Mouse (Mus musculus) liver, embryonic 16.5 days (tissue): Measurements from ENCODE around the gene Lcn3. TPM values are rescaled to one million over a fixed set of nuclear protein-coding genes. Genes with fewer than 3 reads are reported as not detected.
"Not testable (repeated sequence)": the region's sequence is repeated elsewhere in the genome, so short reads cannot be mapped to it uniquely, and the experiment has no call there.

ENCODE experiments used
- ATAC-seq: fragments of 200-750 bp; cut with Nextera tagmentation; 2 replicates; pipeline ENCODE4 v1.8.0; 2017; ENCODE audit warnings: low read depth, mild to moderate bottlenecking, moderate number of reproducible peaks, moderate library complexity
- H3K27ac ChIP-seq: fragments of 300-500 bp; sonication (generic); 2 replicates; pipeline ENCODE4 v1.5.1; 2014; ENCODE audit warnings: mild to moderate bottlenecking, low read length
- H3K27me3 ChIP-seq: fragments of 300-500 bp; sonication (generic); 2 replicates; pipeline ENCODE4 v1.6.1; 2014; ENCODE audit warnings: low read depth, low read length, mixed read lengths; ENCODE audit not compliant: control insufficient read depth, insufficient read depth
- H3K36me3 ChIP-seq: fragments of 300-500 bp; sonication (generic); 2 replicates; pipeline ENCODE4 v1.6.1; 2014; ENCODE audit warnings: mild to moderate bottlenecking; ENCODE audit not compliant: control insufficient read depth, insufficient read depth
- H3K4me1 ChIP-seq: fragments of 300-500 bp; sonication (generic); 2 replicates; pipeline ENCODE4 v1.6.1; 2014; ENCODE audit warnings: low read depth, low read length, mixed read lengths; ENCODE audit not compliant: control insufficient read depth
- H3K4me2 ChIP-seq: fragments of 300-500 bp; sonication (generic); 2 replicates; pipeline ENCODE4 v1.6.1; 2014; ENCODE audit warnings: low read depth, low read length, mixed read lengths
- H3K4me3 ChIP-seq: fragments of 300-500 bp; sonication (generic); 2 replicates; pipeline ENCODE4 v1.5.1; 2014; ENCODE audit warnings: low read depth, mild to moderate bottlenecking, low read length
- H3K9ac ChIP-seq: fragments of 300-500 bp; sonication (generic); 2 replicates; pipeline ENCODE4 v1.6.1; 2014; ENCODE audit warnings: low read depth, low read length
- H3K9me3 ChIP-seq: fragments of 300-500 bp; sonication (generic); replicated peaks from 2 replicates; pipeline ENCODE4 v1.6.1; 2016; ENCODE audit warnings: low read length; ENCODE audit not compliant: control insufficient read depth
- WGBS: fragments of 180-500 bp; shearing (Covaris S2); extraction: QIAGEN DNeasy Blood & Tissue Kit; methylation state at CpG from one replicate; pipeline ENCODE4 v1.1.7; 2014; ENCODE audit not compliant: insufficient replicate concordance; 5-methylcytosine and 5-hydroxymethylcytosine counted together
- polyA plus RNA-seq: library from polyadenylated mRNA; unstranded; fragments of >200 nt; fragmentation: Nextera tagmentation; extraction: Ambion mirVana; gene quantifications from 2 replicates; pipeline ENCODE4 v1.2.1, GENCODE M21; 2015

The Lcn3 gene
- polyA plus RNA-seq, 1 experiment from 2014 or later = not detected

DNA sequence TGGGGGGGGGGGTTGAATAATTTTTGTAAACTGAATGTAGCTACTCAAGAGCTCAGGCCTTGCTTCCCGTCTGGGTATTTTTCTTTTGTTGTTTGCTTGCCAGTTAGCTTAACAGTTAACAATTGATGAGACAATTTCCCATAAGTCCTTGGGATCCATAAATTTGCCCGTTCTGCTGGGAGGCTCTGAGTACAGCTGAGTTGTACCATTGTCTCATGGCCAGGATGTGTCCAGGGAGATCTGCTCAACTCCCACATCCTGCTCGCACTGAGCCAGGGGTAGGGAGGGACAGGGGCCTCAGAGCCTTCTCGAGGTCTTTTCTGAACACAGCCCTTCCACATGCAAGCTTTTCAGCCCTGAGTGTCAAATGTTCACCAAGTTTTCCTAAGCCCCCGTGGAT, 32.7 kb downstream of the Lcn3 start:
- Histone ChIP-seq H3K36me3 (no peaks in the 10 kb centered on the region), H3K9ac (no peak overlapping the region), H3K4me2 (no peak overlapping the region), H3K9me3 (no peaks in the 10 kb centered on the region), H3K4me3 (no peak overlapping the region), H3K4me1 (no peaks in the 10 kb centered on the region), H3K27me3 (no peaks in the 10 kb centered on the region), H3K27ac (no peak overlapping the region)
- whole genome bisulfite sequencing = 35% methylated on average over 5 of the region's 5 CpGs
- no peak for ATAC-seq

DNA sequence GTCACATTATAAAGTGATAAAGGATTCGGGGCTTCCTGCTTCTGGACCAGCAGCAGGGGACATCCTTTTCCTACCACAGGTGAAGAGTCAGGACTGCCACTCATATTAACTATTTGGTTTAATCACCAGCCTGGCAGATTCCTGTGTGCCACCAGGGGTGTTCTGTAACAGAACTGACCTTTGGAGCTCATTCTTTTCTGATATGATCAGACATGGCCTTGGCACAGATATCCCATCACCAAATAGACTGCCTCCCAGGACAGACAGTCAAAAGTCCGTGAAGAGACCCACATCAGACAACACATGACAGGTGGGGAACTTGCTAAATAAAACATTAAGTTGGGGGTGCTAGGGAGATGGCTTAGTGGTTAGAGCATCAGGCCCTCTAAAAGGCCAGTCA, 46.3 kb downstream of the Lcn3 start:
- Histone ChIP-seq H3K27me3 (no peaks in the 10 kb centered on the region), H3K4me2 (no peak overlapping the region), H3K4me1 (no peaks in the 10 kb centered on the region), H3K27ac (no peak overlapping the region), H3K9ac (no peak overlapping the region), H3K4me3 (no peak overlapping the region), H3K36me3 (no peaks in the 10 kb centered on the region), H3K9me3 (no peaks in the 10 kb centered on the region)
- no peak for ATAC-seq
- WGBS = 50% methylated on average over 2 of the region's 2 CpGs

DNA sequence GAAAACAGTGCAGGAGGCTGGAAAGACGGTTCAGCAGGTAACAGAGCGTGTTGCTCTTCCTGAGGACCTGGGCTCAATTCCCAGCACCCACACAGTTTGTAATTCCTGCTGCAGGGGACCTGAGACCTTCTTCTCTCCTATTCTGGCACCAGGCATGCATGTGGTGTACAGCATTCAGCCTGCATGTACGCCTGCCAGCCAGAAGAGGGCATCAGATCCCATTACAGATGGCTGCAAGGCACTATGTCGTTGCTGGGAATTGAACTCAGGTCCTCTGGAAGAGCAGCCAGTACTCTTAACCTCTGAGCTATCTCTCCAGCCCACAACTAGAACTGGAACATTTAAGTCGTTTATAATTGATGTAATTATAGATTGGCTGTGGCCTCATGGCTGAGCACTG, 48.0 kb downstream of the Lcn3 start:
- WGBS = 52% methylated on average over 5 of the region's 5 CpGs
- Histone ChIP-seq H3K9me3 (no peaks in the 10 kb centered on the region), H3K9ac (no peak overlapping the region), H3K4me3 (no peak overlapping the region), H3K4me2 (no peak overlapping the region), H3K36me3 (no peaks in the 10 kb centered on the region), H3K27ac (no peak overlapping the region), H3K27me3 (no peaks in the 10 kb centered on the region), H3K4me1 (no peaks in the 10 kb centered on the region)
- no peak for ATAC-seq

DNA sequence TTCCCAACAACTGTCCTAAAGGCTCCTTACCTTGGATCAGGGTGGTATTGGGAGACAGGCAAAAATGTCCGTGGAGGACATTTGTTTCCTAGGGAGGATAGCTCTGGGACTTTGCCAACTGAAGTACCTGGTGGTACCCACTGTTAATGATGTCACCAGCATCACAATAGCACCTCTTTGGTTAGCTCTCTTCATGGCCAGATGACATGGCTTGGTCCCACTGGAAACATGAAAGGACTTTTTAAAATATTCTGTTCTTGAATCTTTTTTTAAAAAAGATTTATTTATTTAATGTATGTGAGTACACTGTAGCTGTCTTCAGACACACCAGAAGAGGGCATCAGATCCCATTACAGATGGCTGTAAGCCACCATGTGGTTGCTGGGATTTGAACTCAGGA, 50.4 kb downstream of the Lcn3 start, which contains the start of gene Glt6d1:
Glt6d1 (minus strand) TSS at position 101 of the 400 bp plus-strand sequence.
- not testable (repeated sequence) for H3K27me3 ChIP-seq, ATAC-seq, H3K4me3 ChIP-seq, H3K9me3 ChIP-seq, H3K27ac ChIP-seq, H3K9ac ChIP-seq, H3K4me2 ChIP-seq, H3K36me3 ChIP-seq, H3K4me1 ChIP-seq
- WGBS = 49% methylated on average over 1 of the region's 1 CpGs

Other genes with a start within 250 kb of the Lcn3 start
- gene Traf2, start 218.6 kb upstream of the Lcn3 start, polyA plus RNA-seq = 13.0 and 13.3 TPM in 2 replicates
- 190 and 194 TPM in 2 replicates for gene Edf1, start 207.7 kb upstream of the Lcn3 start, polyA plus RNA-seq
- 2.9 and 7.2 TPM in 2 replicates for gene Mamdc4, start 190.7 kb upstream of the Lcn3 start, polyA plus RNA-seq
- 31.2 and 34.4 TPM in 2 replicates for gene Phpt1, start 190.3 kb upstream of the Lcn3 start, polyA plus RNA-seq
- gene Ajm1, start 183.8 kb upstream of the Lcn3 start, polyA plus RNA-seq = 0.07 TPM in 1 of 2 replicates, not detected in the other
- 17.5 and 19.9 TPM in 2 replicates for gene Rabl6, start 157.0 kb upstream of the Lcn3 start, polyA plus RNA-seq
- 0.02 and 0.05 TPM in 2 replicates for gene Ccdc183, start 147.9 kb upstream of the Lcn3 start, polyA plus RNA-seq
- gene Tmem141, start 143.6 kb upstream of the Lcn3 start, polyA plus RNA-seq = 9.0 and 10.5 TPM in 2 replicates
- gene Fcna, start 137.5 kb upstream of the Lcn3 start, polyA plus RNA-seq = 86.7 and 88.1 TPM in 2 replicates
- not detected in 2 replicates for gene Lcn8, start 112.4 kb upstream of the Lcn3 start, polyA plus RNA-seq
- gene Lcn5, start 107.6 kb upstream of the Lcn3 start, polyA plus RNA-seq = not detected in 2 replicates
- gene Lcn6, start 88.8 kb upstream of the Lcn3 start, polyA plus RNA-seq = not detected in 2 replicates
- not detected in 2 replicates for gene Lcn10, start 82.8 kb upstream of the Lcn3 start, polyA plus RNA-seq
- gene Obp2a, start 65.5 kb upstream of the Lcn3 start, polyA plus RNA-seq = not detected in 2 replicates
- gene Bmyc, start 58.8 kb upstream of the Lcn3 start, polyA plus RNA-seq = 6.9 and 7.4 TPM in 2 replicates
- gene Obp2b, start 28.6 kb upstream of the Lcn3 start, polyA plus RNA-seq = not detected in 2 replicates
- gene Lcn11, start 11.4 kb downstream of the Lcn3 start, polyA plus RNA-seq = not detected in 2 replicates
- gene Gm13539, start 16.7 kb downstream of the Lcn3 start, polyA plus RNA-seq = not detected in 2 replicates
- not detected in 2 replicates for gene Glt6d1, start 50.3 kb downstream of the Lcn3 start, polyA plus RNA-seq
- gene Lcn9, start 57.6 kb downstream of the Lcn3 start, polyA plus RNA-seq = not detected in 2 replicates
- not detected in 2 replicates for gene Sohlh1, start 81.7 kb downstream of the Lcn3 start, polyA plus RNA-seq
- gene Kcnt1, start 98.2 kb downstream of the Lcn3 start, polyA plus RNA-seq = not detected in 2 replicates
- 1.8 and 2.3 TPM in 2 replicates for gene Camsap1, start 217.7 kb downstream of the Lcn3 start, polyA plus RNA-seq